Comparison of ENCODE assay signal across 7 mouse cellular contexts in genomic region chr15:97830788-97831241, GRCm38 (mm10). TPM values are rescaled to one million over a fixed set of nuclear protein-coding genes. Genes with fewer than 3 reads are reported as not detected.
A peak's percentile ranks its signal among the peaks of the same experiment; 100 is the strongest.
DNase-seq lines count a peak whose midpoint lies in the region; ATAC-seq lines count a peak whose summit lies in the region.

No protein-coding gene starts in this region.

- peak overlapping the region; percentile 98 for H3K9ac ChIP-seq in kidney, embryonic 14.5 days (ENCODE audit: low read depth, low read length)

- peak overlapping the region; percentile 84 for H3K4me2 ChIP-seq in kidney, embryonic 14.5 days (replicated peaks; ENCODE audit: low read depth, low read length)

- H3K27ac ChIP-seq in kidney, embryonic 14.5 days (ENCODE audit: low read depth, low read length), result peak overlapping the region; percentile 96

- no peaks in the 10 kb centered on the region for H3K9me3 ChIP-seq in kidney, embryonic 14.5 days (ENCODE audit: control insufficient read depth, low read length)

- peaks cover 51% of the 10 kb centered on the region for H3K4me1 ChIP-seq in kidney, embryonic 14.5 days (ENCODE audit: control insufficient read depth, insufficient read depth, low read length)

- H3K36me3 ChIP-seq in kidney, embryonic 14.5 days (ENCODE audit: control insufficient read depth, insufficient read depth, low read length), result 0 out of 2 replicates have a peak, but pooled peaks cover 3% of the 10 kb centered on the region

- peak; percentile 62 for DNase-seq in 3T3-L1 (ENCODE audit: low read depth, low spot score)
- peak; percentile 42 for DNase-seq in CD4-positive helper T cell, adult 2 months (ENCODE audit: low read depth, low spot score)
- peak; percentile 67 for DNase-seq in cerebellum, adult 9-11 months
- peak; percentile 58 to 63 for DNase-seq in heart, adult 9 months (ENCODE audit: low spot score in 2 of 2)
- peak; percentile 55 for DNase-seq in lung, postnatal 14 days
- peak; percentile 64 for DNase-seq in testis, postnatal 10 days (ENCODE audit: low spot score)

- ATAC-seq in kidney, embryonic 14.5 days (ENCODE audit: low FRiP score, low TSS enrichment), result peak; percentile 26

- H3K4me3 ChIP-seq in kidney, embryonic 14.5 days (ENCODE audit: low read length), result peak overlapping the region; percentile 89

- H3K27me3 ChIP-seq in kidney, embryonic 14.5 days (ENCODE audit: control insufficient read depth, insufficient read depth, low read length), result no peaks in the 10 kb centered on the region; the same call in 1 of the 2 replicates

- WGBS in kidney, embryonic 14.5 days, result 0% methylated on average over 35 of the region's 39 CpGs

RNA-seq across cellular contexts. Expression of gene Hdac7, which starts 13.5 kb away (rescaled TPM):
- polyA plus RNA-seq in kidney, embryonic 14.5 days (2014; fragmentation: Nextera tagmentation; extraction: Ambion mirVana), result 32.2 and 34.1 TPM in 2 replicates

RNA-seq across cellular contexts. Expression of gene Slc48a1, which starts 52.5 kb away (rescaled TPM):
- polyA plus RNA-seq in kidney, embryonic 14.5 days (2014; fragmentation: Nextera tagmentation; extraction: Ambion mirVana), result 34.4 and 36.1 TPM in 2 replicates

Comparison
In these comparisons a context has a peak if more than half of its experiments do, and no peak if none do; other contexts are left out.
1. Peak in every context shown above with its lines: DNase-seq, ATAC-seq, H3K4me3 ChIP-seq and H3K27ac ChIP-seq.